Mouse (Mus musculus) gastrocnemius, postnatal 25 days (tissue): Measurements from ENCODE around the gene Tstd1. TPM values are rescaled to one million over a fixed set of nuclear protein-coding genes. Genes with fewer than 3 reads are reported as not detected.

Experiments used
- DNase-seq: peaks from one replicate; pipeline ENCODE4 v3.0.0; 2022
- long read RNA-seq, 2 experiments: library from polyadenylated mRNA; stranded (forward); transcript quantifications; one replicate each; pipeline ENCODE4 v2.0.0; 2021
- total RNA-seq, 2 experiments: library from RNA; stranded (reverse); gene quantifications; 1 replicate in 1 of 2; 2 replicates in 1 of 2; pipeline ENCODE4 v1.2.3; 2021

Tstd1 gene
- total RNA-seq = 1 to 10 TPM in 1 of 2 experiments, under 1 TPM in 1; 0.95 to 1.3 TPM
- long read RNA-seq, experiment 1 = 0 reads
- long read RNA-seq, experiment 2 = 0 reads

GRCm38 (mm10) chr1:171418660-171419059 is at the start of gene Tstd1:
TSS of gene Tstd1 (plus strand) at chr1:171418872.
- no peak for DNase-seq

GRCm38 (mm10) chr1:171369845-171370556 is 48.7 kb upstream of the Tstd1 start, which contains the start of gene Nectin4:
TSS of gene Nectin4 (plus strand) at chr1:171370099.
- no peak for DNase-seq

GRCm38 (mm10) chr1:171372880-171373279 is 45.8 kb upstream of the Tstd1 start:
- DNase-seq = no peak

GRCm38 (mm10) chr1:171373946-171374345 is 44.7 kb upstream of the Tstd1 start:
- DNase-seq = no peak

GRCm38 (mm10) chr1:171375646-171376097 is 43.0 kb upstream of the Tstd1 start:
- DNase-seq = no peak

- no peak for DNase-seq
Measured at GRCm38 (mm10) chr1:171378298-171378697, 40.4 kb upstream of the Tstd1 start.

- DNase-seq = peak; percentile 68
Measured at GRCm38 (mm10) chr1:171379935-171380599, 38.6 kb upstream of the Tstd1 start.

- no peak for DNase-seq
Measured at GRCm38 (mm10) chr1:171382096-171382620, 36.5 kb upstream of the Tstd1 start.

- DNase-seq = no peak
Measured at GRCm38 (mm10) chr1:171384361-171384760, 34.3 kb upstream of the Tstd1 start.

- no peak for DNase-seq
Measured at GRCm38 (mm10) chr1:171385171-171385570, 33.5 kb upstream of the Tstd1 start.

GRCm38 (mm10) chr1:171387099-171387498 is 31.6 kb upstream of the Tstd1 start:
- no peak for DNase-seq

GRCm38 (mm10) chr1:171388376-171389102 is 30.1 kb upstream of the Tstd1 start, which contains the start of gene Arhgap30:
TSS of gene Arhgap30 (plus strand) at chr1:171388954.
- peak; percentile 61 for DNase-seq

GRCm38 (mm10) chr1:171390101-171390500 is 28.6 kb upstream of the Tstd1 start:
- DNase-seq = peak; percentile 40

GRCm38 (mm10) chr1:171401821-171402220 is 16.9 kb upstream of the Tstd1 start:
- DNase-seq = no peak

- no peak for DNase-seq
Measured at GRCm38 (mm10) chr1:171402991-171403390, 15.7 kb upstream of the Tstd1 start.

GRCm38 (mm10) chr1:171407263-171407662 is 11.4 kb upstream of the Tstd1 start:
- no peak for DNase-seq

GRCm38 (mm10) chr1:171410231-171410630 is 8.4 kb upstream of the Tstd1 start:
- no peak for DNase-seq

- DNase-seq = peak; percentile 94
Measured at GRCm38 (mm10) chr1:171410947-171411484, 7.7 kb upstream of the Tstd1 start, which contains the start of gene Usf1. TSS of gene Usf1 (plus strand) at chr1:171411313.

GRCm38 (mm10) chr1:171411492-171411941 is 7.2 kb upstream of the Tstd1 start:
- no peak for DNase-seq

- DNase-seq = peak; percentile 22
Measured at GRCm38 (mm10) chr1:171412001-171412441, 6.7 kb upstream of the Tstd1 start.

GRCm38 (mm10) chr1:171412446-171412845 is 6.2 kb upstream of the Tstd1 start:
- no peak for DNase-seq

GRCm38 (mm10) chr1:171413608-171414007 is 5.1 kb upstream of the Tstd1 start:
- DNase-seq = no peak
